Mouse (Mus musculus): ENCODE measurements around the gene Rtn1.

GRCm38 (mm10) chr12:72408111-72408891, 553 bp downstream of the Rtn1 start:
- TF ChIP-seq POLR2A (IDR thresholded peaks at IDR 0.05; ENCODE audit: borderline replicate concordance, insufficient read depth, low read length) = peak; percentile 39; the same call in 1 of the 2 replicates
- TF ChIP-seq CTCF (IDR thresholded peaks at IDR 0.05; ENCODE audit: borderline replicate concordance, insufficient read depth, low read depth, low read length) = no peak

All from cerebellum, adult 2 months (tissue).